Mouse (Mus musculus) neural tube, embryonic 14.5 days (tissue): ENCODE results near the gene Alg12. TPM values are rescaled to one million over a fixed set of nuclear protein-coding genes. Genes with fewer than 3 reads are reported as not detected.
"Not testable (repeated sequence)": the region's sequence is repeated elsewhere in the genome, so short reads cannot be mapped to it uniquely, and the experiment has no call there.

ENCODE experiments used
- ATAC-seq: fragments of 200-750 bp; cut with Nextera tagmentation; 2 replicates; pipeline ENCODE4 v1.8.0; 2017; ENCODE audit warnings: low read depth, mild to moderate bottlenecking, moderate TSS enrichment, moderate library complexity
- H3K27ac ChIP-seq: fragments of 300-500 bp; sonication (generic); 2 replicates; pipeline ENCODE4 v1.5.1; 2014; ENCODE audit warnings: low read depth, mild to moderate bottlenecking, control low read depth, low read length, moderate library complexity, mixed read lengths
- H3K27me3 ChIP-seq: fragments of 300-500 bp; sonication (generic); 2 replicates; pipeline ENCODE4 v1.6.1; 2014; ENCODE audit warnings: low read length; ENCODE audit not compliant: control insufficient read depth, insufficient read depth
- H3K36me3 ChIP-seq: fragments of 300-500 bp; sonication (generic); 2 replicates; pipeline ENCODE4 v1.6.1; 2014; ENCODE audit warnings: low read length, mixed read lengths; ENCODE audit not compliant: control insufficient read depth, insufficient read depth
- H3K4me1 ChIP-seq: fragments of 300-500 bp; sonication (generic); 2 replicates; pipeline ENCODE4 v1.6.1; 2014; ENCODE audit warnings: low read length; ENCODE audit not compliant: control insufficient read depth, insufficient read depth
- H3K4me2 ChIP-seq: fragments of 300-500 bp; sonication (generic); 2 replicates; pipeline ENCODE4 v1.6.1; 2014; ENCODE audit warnings: mild to moderate bottlenecking, low read depth, low read length, control low read depth
- H3K4me3 ChIP-seq: fragments of 300-500 bp; sonication (generic); 2 replicates; pipeline ENCODE4 v1.5.1; 2014; ENCODE audit warnings: low read depth, low read length, control low read depth, mixed read lengths
- H3K9ac ChIP-seq: fragments of 300-500 bp; sonication (generic); replicated peaks from 2 replicates; pipeline ENCODE4 v1.6.1; 2014; ENCODE audit warnings: low read depth, mild to moderate bottlenecking, control low read depth, low read length, mixed read lengths
- H3K9me3 ChIP-seq: fragments of 300-500 bp; sonication (generic); 2 replicates; pipeline ENCODE4 v1.6.1; 2016; ENCODE audit warnings: low read length; ENCODE audit not compliant: control insufficient read depth
- WGBS: fragments of 180-500 bp; shearing (Covaris S2); extraction: QIAGEN DNeasy Blood & Tissue Kit; methylation state at CpG from one replicate; pipeline ENCODE4 v1.1.7; 2014; 5-methylcytosine and 5-hydroxymethylcytosine counted together
- polyA plus RNA-seq: library from polyadenylated mRNA; unstranded; fragments of >200 nt; fragmentation: Nextera tagmentation; extraction: Ambion mirVana; gene quantifications from 2 replicates; pipeline ENCODE4 v1.2.1, GENCODE M21; 2014

The Alg12 gene
- polyA plus RNA-seq, 1 experiment from 2014 or later = 8.1 TPM

- not testable (repeated sequence) for H3K36me3 ChIP-seq, H3K9ac ChIP-seq, H3K4me1 ChIP-seq, H3K27me3 ChIP-seq, H3K9me3 ChIP-seq, ATAC-seq, H3K4me3 ChIP-seq, H3K4me2 ChIP-seq, H3K27ac ChIP-seq
- 89% methylated on average over 4 of the region's 5 CpGs for WGBS
These were observed 24.4 kb downstream of the Alg12 start for GRCm38 (mm10) chr15:88794729-88795128.

GRCm38 (mm10) chr15:88792140-88792850 is 26.8 kb downstream of the Alg12 start:
- Histone ChIP-seq H3K4me3 (no peak overlapping the region), H3K27me3 (no peaks in the 10 kb centered on the region), H3K9me3 (no peaks in the 10 kb centered on the region), H3K4me1 (no peaks in the 10 kb centered on the region), H3K27ac (no peak overlapping the region), H3K9ac (no peak overlapping the region), H3K36me3 (no peaks in the 10 kb centered on the region), H3K4me2 (no peak overlapping the region)
- no peak for ATAC-seq
- WGBS = 83% methylated on average over 4 of the region's 4 CpGs

- not testable (repeated sequence) for ATAC-seq, H3K4me2 ChIP-seq, H3K27ac ChIP-seq, H3K36me3 ChIP-seq, H3K4me1 ChIP-seq, H3K9me3 ChIP-seq, H3K27me3 ChIP-seq, H3K9ac ChIP-seq, H3K4me3 ChIP-seq
- 95% methylated on average over 5 of the region's 5 CpGs for WGBS
These were observed 44.5 kb downstream of the Alg12 start for GRCm38 (mm10) chr15:88774630-88775029.

GRCm38 (mm10) chr15:88768537-88768936 is 50.6 kb downstream of the Alg12 start:
- H3K4me1 ChIP-seq = no peaks in the 10 kb centered on the region
- no peak overlapping the region for H3K4me3 ChIP-seq
- H3K9me3 ChIP-seq = no peaks in the 10 kb centered on the region
- no peak overlapping the region for H3K4me2 ChIP-seq
- ATAC-seq = no peak
- H3K27me3 ChIP-seq = no peaks in the 10 kb centered on the region
- 95% methylated on average over 1 of the region's 1 CpGs for WGBS
- peaks cover 7% of the 10 kb centered on the region; the same call in 1 of the 2 replicates for H3K36me3 ChIP-seq
- no peak overlapping the region for H3K27ac ChIP-seq
- H3K9ac ChIP-seq = no peak overlapping the region

GRCm38 (mm10) chr15:88766139-88766538 is 53.0 kb downstream of the Alg12 start:
- H3K27me3 ChIP-seq, ATAC-seq, H3K9ac ChIP-seq, H3K4me3 ChIP-seq, H3K27ac ChIP-seq, H3K4me1 ChIP-seq, H3K4me2 ChIP-seq, H3K9me3 ChIP-seq: not testable (repeated sequence)
- peaks cover 11% of the 10 kb centered on the region; the same call in 1 of the 2 replicates for H3K36me3 ChIP-seq
- WGBS = 97% methylated on average over 2 of the region's 2 CpGs

GRCm38 (mm10) chr15:88761551-88761950 is 57.6 kb downstream of the Alg12 start:
- H3K27me3 ChIP-seq = no peaks in the 10 kb centered on the region
- no peaks in the 10 kb centered on the region for H3K4me1 ChIP-seq
- 96% methylated on average over 4 of the region's 4 CpGs for WGBS
- H3K9ac ChIP-seq = no peak overlapping the region
- H3K36me3 ChIP-seq = peaks cover 22% of the 10 kb centered on the region
- H3K27ac ChIP-seq = no peak overlapping the region
- H3K4me3 ChIP-seq = no peak overlapping the region
- no peaks in the 10 kb centered on the region for H3K9me3 ChIP-seq
- no peak overlapping the region for H3K4me2 ChIP-seq
- no peak for ATAC-seq

GRCm38 (mm10) chr15:88758061-88758460 is 61.1 kb downstream of the Alg12 start:
- ATAC-seq = no peak
- Histone ChIP-seq H3K27ac (no peak overlapping the region), H3K9ac (no peak overlapping the region), H3K9me3 (no peaks in the 10 kb centered on the region), H3K4me2 (no peak overlapping the region), H3K4me3 (no peak overlapping the region), H3K36me3 (peaks cover 19% of the 10 kb centered on the region), H3K27me3 (no peaks in the 10 kb centered on the region), H3K4me1 (peaks cover 8% of the 10 kb centered on the region; the same call in 1 of the 2 replicates)
- 96% methylated on average over 3 of the region's 3 CpGs for WGBS

GRCm38 (mm10) chr15:88755761-88756160 is 63.4 kb downstream of the Alg12 start:
- Histone ChIP-seq H3K9me3 (no peaks in the 10 kb centered on the region), H3K36me3 (peaks cover 12% of the 10 kb centered on the region), H3K27me3 (no peaks in the 10 kb centered on the region), H3K27ac (no peak overlapping the region), H3K9ac (no peak overlapping the region), H3K4me3 (no peak overlapping the region), H3K4me1 (peaks cover 14% of the 10 kb centered on the region; the same call in 1 of the 2 replicates), H3K4me2 (no peak overlapping the region)
- 96% methylated on average over 18 of the region's 18 CpGs for WGBS
- no peak for ATAC-seq
